Mouse (Mus musculus) kidney, postnatal 4 days (tissue): Measurements from ENCODE around the gene Trpv6.

Source experiments
- DNase-seq, 2 experiments: peaks; one replicate each; pipeline ENCODE4 v3.0.0; 2021; ENCODE audit warnings: mixed read lengths in 2 of 2

Gene Trpv6

GRCm38 (mm10) chr6:41636178-41636577 lies at the start of gene Trpv6:
Trpv6 (minus strand) TSS chr6:41636405.
- DNase-seq = peak in 1 of 2 experiments; percentile 19

DNA sequence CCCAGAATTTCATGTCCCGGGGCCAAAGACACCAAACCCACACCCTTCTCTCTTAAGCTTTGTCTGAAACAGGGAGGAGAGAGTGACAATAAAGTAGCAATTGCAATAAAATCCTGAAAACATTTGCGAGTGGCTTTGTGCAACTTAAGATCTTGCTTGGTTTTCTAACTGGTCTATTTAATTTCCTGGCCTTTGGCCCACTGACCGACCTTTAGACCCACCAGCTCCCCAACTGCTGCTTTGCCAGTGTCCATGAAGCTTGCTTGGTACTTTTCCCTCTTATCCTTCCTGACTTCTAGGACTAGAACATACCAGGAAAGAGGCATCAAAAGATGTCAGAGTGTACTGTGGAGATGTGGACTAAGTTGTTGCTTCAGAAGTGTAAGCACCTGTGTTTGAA lies 49.4 kb upstream of the Trpv6 start:
- DNase-seq = no peak

- no peak for DNase-seq
These were observed 48.7 kb upstream of the Trpv6 start for GRCm38 (mm10) chr6:41684911-41685310.

GRCm38 (mm10) chr6:41684131-41684530 lies 47.9 kb upstream of the Trpv6 start, which contains the start of gene Llcfc1:
Llcfc1 (plus strand) TSS chr6:41684431.
- DNase-seq = no peak

DNA sequence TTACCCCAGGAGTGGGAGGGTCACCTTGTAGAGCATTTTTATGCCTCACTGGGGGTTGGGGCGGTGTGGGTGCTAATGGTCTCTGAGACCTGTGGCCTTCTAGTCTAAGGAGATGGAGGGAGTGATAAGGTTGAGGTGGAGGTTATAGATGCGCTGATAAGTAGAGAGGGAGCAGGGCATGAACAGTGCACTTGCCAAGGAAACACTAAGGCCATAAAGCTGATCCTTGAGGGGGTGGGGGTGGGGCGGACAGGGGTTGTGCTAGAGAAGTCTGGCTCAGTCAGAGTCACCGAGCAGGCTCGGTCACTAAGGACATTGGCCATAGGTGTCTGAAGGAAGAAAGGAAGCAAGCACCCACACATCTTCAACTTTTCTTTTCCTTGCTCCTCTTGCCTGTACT lies 45.5 kb upstream of the Trpv6 start:
- DNase-seq = no peak

DNA sequence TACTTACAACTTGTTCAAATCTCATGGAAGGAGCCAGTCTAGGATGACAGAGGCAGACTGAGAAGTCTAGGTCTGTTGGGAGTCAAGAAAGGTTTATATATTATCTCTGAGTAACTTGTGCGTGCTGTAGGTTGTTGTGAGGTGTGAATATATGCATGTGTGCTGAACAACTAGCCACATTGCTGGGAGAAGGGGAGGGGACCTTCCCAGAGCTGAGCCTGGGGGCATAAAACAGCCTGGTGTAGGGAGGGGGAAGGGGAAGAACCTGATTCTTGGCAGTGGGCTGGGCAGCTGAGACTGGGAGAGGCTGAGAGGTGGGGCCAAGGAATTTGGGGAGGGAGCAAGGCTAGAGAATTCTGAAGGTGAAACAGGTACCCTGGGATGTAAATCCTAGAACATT lies 44.5 kb upstream of the Trpv6 start, which contains the start of gene Trpv5:
Gene Trpv5, minus strand, starts transcription at position 101 of the 400 bp plus-strand sequence.
- DNase-seq = peak in 1 of 2 experiments; percentile 4

DNA sequence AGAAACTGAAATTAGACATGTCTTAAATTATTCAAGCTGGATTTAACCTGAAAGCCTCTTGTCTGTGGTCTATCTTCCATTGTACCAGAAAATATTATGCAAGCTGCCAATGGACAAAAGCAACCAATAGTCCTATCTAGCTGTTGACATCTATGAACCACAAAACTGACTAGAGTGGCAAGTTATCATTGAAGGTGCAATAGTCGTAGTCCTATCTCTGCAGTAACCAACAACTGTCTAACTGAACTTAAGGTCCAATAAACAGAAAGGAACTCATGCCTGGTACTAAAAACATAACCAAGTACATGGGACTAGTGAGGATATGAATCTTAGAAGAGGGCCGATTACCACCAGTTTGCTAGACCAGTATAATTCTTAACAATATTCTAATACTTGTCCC lies 40.3 kb upstream of the Trpv6 start:
- DNase-seq = no peak

DNA sequence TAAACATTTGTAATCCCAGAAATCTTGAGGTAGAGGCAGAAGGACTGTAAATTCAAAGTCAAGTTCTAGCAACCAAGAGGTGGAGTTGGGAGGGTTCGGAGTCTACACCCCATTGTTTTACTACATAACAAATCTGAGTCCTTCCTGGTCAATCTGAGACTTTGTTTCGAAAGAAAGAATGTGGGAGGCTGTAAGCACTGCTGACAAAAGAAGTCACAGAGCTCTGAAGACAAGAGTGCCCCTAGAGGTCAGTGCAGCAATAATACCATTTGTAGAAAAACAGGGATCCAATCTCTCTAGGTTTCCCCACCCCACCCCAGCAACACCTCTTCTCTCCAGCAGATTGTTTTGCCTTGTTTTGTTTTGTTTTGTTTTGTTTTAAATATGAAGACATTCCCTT lies 26.1 kb upstream of the Trpv6 start:
- peak in 1 of 2 experiments; percentile 10 for DNase-seq

- DNase-seq = no peak
These were observed 22.3 kb upstream of the Trpv6 start for GRCm38 (mm10) chr6:41658487-41658886.

DNA sequence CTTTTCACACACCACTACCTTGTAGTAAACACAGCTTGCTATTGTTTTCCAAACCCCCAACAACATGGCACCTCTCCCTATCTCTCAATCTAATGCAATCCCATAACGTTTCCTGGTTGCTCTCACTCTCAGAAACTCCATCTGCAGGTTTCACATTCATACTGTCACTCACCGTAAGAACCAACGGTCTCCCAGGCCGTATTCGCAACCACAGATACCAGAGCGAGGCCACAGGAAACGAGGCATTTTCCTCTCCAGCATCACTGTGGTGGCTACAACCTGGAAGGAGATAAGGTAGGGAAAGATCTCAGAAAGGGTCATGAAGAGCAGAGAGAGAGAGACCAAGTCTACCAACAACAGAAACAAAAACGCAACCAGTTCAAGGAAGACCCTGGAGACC lies 18.4 kb upstream of the Trpv6 start:
- DNase-seq = no peak

- DNase-seq = no peak
These were observed 17.0 kb upstream of the Trpv6 start for GRCm38 (mm10) chr6:41653173-41653572.

- DNase-seq = no peak
These were observed 10.5 kb upstream of the Trpv6 start for GRCm38 (mm10) chr6:41646672-41647071.

DNA sequence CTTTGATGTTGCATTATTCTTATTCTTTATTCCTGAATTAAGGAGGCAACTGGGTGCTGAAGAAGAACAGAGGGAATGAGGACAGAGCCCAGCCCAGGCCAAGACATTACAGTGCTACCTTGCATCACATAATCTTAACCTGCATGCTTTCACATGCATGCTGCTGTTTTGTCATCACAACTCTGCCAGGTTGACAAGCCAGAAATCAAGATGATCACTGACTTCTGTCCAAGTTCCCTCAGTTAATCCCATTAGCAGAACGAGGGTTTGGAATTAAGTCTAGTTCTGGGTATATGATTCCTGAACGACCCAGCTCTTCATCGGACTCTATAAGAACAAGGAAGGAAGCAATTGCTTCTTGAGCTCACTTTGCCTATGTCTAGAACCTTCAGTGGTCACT lies 10.0 kb upstream of the Trpv6 start:
- no peak for DNase-seq

GRCm38 (mm10) chr6:41643227-41643626 lies 7.0 kb upstream of the Trpv6 start:
- DNase-seq = no peak

DNA sequence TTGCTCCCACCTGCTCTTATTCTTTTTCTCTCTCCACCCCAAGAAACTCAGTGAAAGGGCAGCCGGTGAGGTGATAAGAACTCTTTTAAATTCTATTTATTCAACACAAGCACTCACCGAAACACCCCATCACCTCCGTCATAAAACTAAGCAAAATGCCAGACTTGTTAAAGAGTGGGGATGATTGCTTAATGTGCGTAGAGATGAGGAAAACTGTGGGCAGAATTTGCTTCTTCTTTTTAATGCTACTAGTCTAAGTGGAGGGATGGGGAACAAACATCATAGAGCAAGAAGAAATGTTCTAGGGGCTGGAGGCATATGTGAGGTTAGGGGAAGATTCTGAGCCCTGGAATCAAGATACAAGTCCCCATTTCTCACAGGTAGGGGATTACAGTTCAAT lies 6.6 kb upstream of the Trpv6 start:
- DNase-seq = no peak

GRCm38 (mm10) chr6:41641173-41641866 lies 5.1 kb upstream of the Trpv6 start:
- no peak for DNase-seq

DNA sequence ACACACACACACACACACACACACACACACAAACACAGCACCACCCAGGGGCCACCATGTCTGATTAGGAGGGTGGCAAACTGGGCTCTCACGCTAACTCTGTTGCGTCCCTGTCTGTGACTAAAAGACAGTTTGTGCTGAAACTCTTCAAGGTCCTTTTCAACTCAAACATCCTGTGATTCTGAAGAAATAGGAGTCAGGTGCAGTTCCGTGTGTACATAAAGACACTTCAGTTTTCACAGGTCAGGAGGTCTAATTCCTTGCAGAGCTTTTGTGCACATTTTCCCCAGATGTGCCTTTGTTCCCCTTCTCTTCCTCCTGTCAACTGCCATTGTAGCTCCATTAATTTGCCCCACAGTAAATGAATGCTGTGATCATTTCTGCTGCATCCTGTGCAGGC lies 4.2 kb upstream of the Trpv6 start:
- DNase-seq = no peak

DNA sequence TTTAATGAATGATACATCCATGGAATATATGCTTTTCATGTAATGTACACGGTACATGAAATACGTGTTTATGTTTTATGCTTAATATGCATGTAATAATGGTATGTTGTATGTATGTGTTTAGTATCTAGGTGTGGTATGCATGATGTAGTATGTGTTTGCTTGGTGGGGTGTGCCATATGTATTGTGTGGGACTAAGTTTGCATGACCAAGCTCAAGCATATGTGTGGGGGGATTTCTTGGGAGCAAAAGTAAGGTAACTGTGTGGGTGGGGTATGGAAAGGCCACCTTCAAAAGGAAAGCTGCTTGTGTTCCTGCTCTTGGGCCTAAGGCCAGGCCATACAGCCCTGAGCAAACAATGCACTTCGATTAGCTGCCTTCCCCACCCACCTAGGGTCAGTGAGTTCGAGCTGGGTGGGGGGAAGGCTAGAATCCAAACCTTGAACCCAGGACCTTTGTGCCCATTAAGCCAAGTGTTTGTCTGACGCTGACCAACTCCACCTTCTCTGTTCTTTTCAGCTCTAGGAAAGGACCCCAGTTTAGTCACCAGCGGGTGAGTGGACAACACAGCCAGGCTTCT lies 1.8 kb upstream of the Trpv6 start:
- no peak for DNase-seq

DNA sequence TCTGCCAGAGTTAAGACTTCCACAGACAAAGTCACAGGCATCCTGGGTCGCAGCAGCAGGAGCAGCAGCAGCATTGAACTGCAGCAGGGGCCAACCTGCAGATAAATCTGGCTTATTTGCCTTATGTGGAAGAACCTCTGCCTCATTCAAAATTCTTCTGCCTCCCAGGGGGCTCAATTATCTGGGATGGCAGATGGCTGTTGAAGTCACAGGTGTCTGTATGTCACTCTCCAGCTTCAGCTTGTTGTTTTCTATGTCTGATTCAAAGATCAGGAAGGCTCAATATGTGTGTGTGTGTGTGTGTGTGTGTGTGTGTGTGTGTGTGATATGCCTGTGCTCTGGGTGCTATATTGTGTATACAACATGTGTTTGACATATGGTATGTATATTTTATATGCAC lies 1.2 kb upstream of the Trpv6 start:
- no peak for DNase-seq

DNA sequence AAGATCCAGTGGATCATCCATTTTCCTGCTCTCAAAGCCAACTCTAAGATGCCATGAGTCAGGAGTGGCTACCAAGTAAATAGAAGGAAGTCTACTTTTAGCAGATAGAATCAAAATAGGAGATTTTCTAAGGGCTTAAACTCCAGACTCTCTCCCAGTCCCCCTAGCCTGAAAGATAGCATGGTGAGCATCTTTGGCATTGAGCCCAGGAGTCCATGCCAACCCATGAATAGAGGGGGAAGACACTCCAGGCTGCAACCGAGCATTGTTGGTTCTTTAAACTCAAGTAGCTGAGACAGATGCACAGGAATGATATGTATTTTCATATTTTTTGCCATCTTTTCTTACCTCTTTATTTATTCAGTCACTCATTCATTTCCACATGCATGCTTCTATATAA lies 994 bp downstream of the Trpv6 start:
- DNase-seq = no peak

GRCm38 (mm10) chr6:41631549-41631948 lies 4.7 kb downstream of the Trpv6 start:
- DNase-seq = no peak

DNA sequence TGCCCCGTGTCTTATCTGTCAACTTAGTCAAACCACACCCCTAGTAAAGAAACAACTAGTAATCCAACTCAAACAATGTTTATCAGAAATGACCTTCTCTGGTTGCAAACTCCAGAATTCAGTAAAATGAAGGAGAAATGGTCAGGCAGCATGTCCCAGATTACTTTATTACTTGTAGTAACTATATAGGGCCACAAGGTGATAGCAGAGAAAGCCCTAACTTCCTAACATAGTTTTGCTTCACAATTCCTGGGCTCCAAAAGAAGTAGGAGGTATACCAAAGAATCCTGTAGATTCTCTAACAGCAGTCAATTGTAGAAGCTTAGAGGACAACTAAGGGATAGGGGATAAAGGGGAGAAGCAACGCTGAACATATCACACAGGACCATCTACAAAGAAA lies 5.4 kb downstream of the Trpv6 start:
- no peak for DNase-seq

DNA sequence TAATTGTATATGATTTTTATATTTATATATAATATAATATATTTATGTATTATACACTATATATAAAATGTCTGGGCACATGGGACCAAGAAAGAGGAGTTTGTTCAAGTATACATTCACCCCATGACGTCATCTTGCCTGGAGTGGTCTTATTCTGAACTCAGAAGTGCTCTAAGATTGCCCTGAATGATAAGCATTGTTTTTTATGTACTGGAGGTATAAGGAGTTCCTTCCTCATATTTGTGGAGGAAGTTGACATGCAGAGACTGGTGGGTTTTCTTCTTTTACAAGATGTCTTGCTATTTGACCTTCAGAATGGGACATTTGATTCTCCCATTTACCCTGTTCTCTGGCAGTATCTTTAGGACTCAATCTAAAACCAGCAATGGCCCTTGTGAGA lies 8.0 kb downstream of the Trpv6 start:
- no peak for DNase-seq

- DNase-seq = peak; percentile 29 to 32
These were observed 13.5 kb downstream of the Trpv6 start for GRCm38 (mm10) chr6:41622661-41623060.
